Mouse (Mus musculus) kidney, postnatal 0 days (tissue): ENCODE data around the gene Ndufa11. TPM values are rescaled to one million over a fixed set of nuclear protein-coding genes. Genes with fewer than 3 reads are reported as not detected.

Experiments used
- ATAC-seq: fragments of 200-750 bp; cut with Nextera tagmentation; replicated peaks from 2 replicates; pipeline ENCODE4 v1.8.0; 2017; ENCODE audit warnings: low read depth, moderate number of reproducible peaks, moderate TSS enrichment, moderate library complexity; ENCODE audit not compliant: low FRiP score
- DNase-seq: peaks from one replicate; pipeline ENCODE4 v3.0.0-alpha.2; 2016; ENCODE audit warnings: low spot score
- H3K27ac ChIP-seq: fragments of 300-500 bp; sonication (generic); 2 replicates; pipeline ENCODE4 v1.5.1; 2014; ENCODE audit warnings: mild to moderate bottlenecking
- H3K27me3 ChIP-seq: fragments of 300-500 bp; sonication (generic); 2 replicates; pipeline ENCODE4 v1.6.1; 2014; ENCODE audit warnings: low read length, mixed read lengths; ENCODE audit not compliant: insufficient read depth
- H3K36me3 ChIP-seq: fragments of 300-500 bp; sonication (generic); 2 replicates; pipeline ENCODE4 v1.6.1; 2014; ENCODE audit warnings: low read length, mixed read lengths; ENCODE audit not compliant: insufficient read depth
- H3K4me1 ChIP-seq: fragments of 300-500 bp; sonication (generic); replicated peaks from 2 replicates; pipeline ENCODE4 v1.6.1; 2014; ENCODE audit warnings: antibody characterized with exemption, low read length, mixed read lengths; ENCODE audit not compliant: insufficient read depth
- H3K4me2 ChIP-seq: fragments of 300-500 bp; sonication (generic); 2 replicates; pipeline ENCODE4 v1.6.1; 2014; ENCODE audit warnings: mild to moderate bottlenecking, low read length, moderate library complexity, mixed read lengths
- H3K4me3 ChIP-seq: fragments of 300-500 bp; sonication (generic); replicated peaks from 2 replicates; pipeline ENCODE4 v1.5.1; 2014; ENCODE audit warnings: low read depth, low read length
- H3K9ac ChIP-seq: fragments of 300-500 bp; sonication (generic); 2 replicates; pipeline ENCODE4 v1.6.1; 2014; ENCODE audit warnings: low read depth, low read length
- H3K9me3 ChIP-seq: fragments of 300-500 bp; sonication (generic); replicated peaks from 2 replicates; pipeline ENCODE4 v1.6.1; 2016; ENCODE audit warnings: low read length, inconsistent platforms, mixed read lengths
- CTCF ChIP-seq: IDR thresholded peaks from 2 replicates; pipeline ENCODE4 v1.5.1; 2016; ENCODE audit warnings: antibody characterized with exemption, low read depth, mild to moderate bottlenecking, moderate library complexity
- WGBS: fragments of 180-500 bp; shearing (Covaris S2); extraction: QIAGEN DNeasy Blood & Tissue Kit; methylation state at CpG from one replicate; pipeline ENCODE4 v1.1.7; 2014; 5-methylcytosine and 5-hydroxymethylcytosine counted together
- polyA plus RNA-seq: library from polyadenylated mRNA; unstranded; fragments of >200 nt; fragmentation: Nextera tagmentation; extraction: Ambion mirVana; gene quantifications from 2 replicates; pipeline ENCODE4 v1.2.1, GENCODE M21; 2015

Gene Ndufa11
- polyA plus RNA-seq = 683 and 742 TPM in 2 replicates

DNA sequence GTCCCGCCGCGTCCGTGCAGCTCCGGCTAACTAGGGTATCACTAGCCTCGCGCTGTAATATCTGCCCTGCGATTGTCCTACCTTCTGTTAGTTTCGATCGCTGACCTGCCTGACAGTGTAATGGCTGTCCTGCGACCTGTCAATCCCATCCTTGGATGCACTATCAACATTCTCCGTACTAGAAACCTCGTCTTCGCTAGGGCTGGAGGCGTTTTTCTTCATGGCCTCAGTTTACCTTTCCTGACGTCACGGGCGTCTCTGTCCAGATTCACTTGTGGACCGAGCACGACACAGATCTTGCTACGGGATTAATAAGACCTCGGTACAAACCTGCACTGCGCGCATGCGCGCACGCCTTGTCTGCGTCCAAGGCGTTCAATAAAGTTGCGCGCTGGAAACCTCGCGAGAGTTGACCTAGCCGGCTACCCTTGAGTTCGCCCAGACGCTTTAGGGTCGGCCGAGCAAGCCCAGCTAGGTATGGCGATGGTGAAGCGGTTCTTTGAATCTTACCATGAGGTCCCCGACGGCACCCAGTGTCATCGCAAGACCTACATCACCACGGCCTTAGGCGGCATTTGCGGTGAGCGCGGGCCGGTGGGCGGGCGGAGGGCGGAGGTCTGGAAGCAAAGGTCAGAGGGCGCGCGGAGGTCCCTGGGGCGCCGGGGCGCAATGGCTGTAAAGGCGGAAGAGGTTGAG, at the start of gene Ndufa11, which contains the start of gene Vmac:
Gene Ndufa11 (plus strand): TSS at position 405 of the 696 bp plus-strand sequence.
Gene Vmac (minus strand): TSS at position 660 of the 696 bp plus-strand sequence.
- TF ChIP-seq CTCF = no peak
- WGBS = under 1% methylated on average over 59 of the region's 59 CpGs
- peak within 1 kb of the TSS; percentile 77 for H3K4me3 ChIP-seq

DNA sequence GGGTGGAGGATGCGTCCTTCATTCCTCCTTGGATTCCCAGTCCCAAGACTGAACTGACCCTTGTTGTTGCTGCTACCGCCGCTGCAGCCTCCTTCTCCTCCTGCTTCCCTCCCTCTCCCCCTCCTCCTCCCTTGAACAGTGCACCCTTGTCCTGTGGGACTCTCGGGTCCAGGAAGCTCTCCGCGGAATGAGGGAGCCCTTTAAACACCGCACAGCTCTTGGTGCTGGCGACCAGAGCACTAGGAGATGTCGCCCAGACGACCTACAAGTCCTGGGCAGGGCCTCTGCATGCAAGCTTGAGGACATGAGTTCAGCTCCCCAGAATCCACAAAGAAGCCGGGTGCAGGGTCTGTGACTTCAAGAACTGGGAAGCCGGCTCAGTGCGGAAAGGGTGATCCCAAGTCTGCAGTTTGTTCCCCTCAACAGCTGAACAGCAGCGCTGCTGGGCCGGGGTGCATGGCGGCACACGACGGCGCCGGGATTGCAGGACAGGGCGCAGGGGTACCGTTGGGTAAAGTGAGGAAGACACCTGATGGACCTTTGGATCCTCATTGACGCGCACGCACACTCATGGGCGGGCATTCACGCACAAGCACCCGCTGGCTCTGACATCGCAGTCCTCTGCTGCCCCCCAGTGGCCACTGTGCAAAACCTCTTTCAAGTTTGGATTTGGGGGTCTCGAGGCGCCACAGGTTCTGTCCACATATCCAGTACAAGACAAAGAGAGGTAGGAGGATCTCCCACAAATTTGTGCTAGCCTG, 49.0 kb upstream of the Ndufa11 start:
- DNase-seq = peak; percentile 88
- Histone ChIP-seq H3K4me2 (peak overlapping the region; percentile 91), H3K4me3 (peak overlapping the region; percentile 37), H3K27ac (no peak overlapping the region), H3K36me3 (no peaks in the 10 kb centered on the region), H3K9ac (peak overlapping the region; percentile 59), H3K9me3 (no peaks in the 10 kb centered on the region), H3K4me1 (peaks cover 12% of the 10 kb centered on the region), H3K27me3 (no peaks in the 10 kb centered on the region)
- ATAC-seq = no peak
- 3% methylated on average over 31 of the region's 31 CpGs for WGBS
- TF ChIP-seq CTCF = peak; percentile 96

More for the DNA sequence above, at the start of gene Ndufa11, which contains the start of gene Vmac:
- DNase-seq = peak; percentile 97
- Histone ChIP-seq H3K9me3 (no peaks in the 10 kb centered on the region), H3K4me1 (peaks cover 15% of the 10 kb centered on the region), H3K9ac (peak within 1 kb of the TSS; percentile 88), H3K36me3 (0 out of 2 replicates have a peak, but pooled peaks cover 12% of the 10 kb centered on the region), H3K27ac (peak within 1 kb of the TSS; percentile 82), H3K4me2 (peak within 1 kb of the TSS; percentile 70), H3K27me3 (no peaks in the 10 kb centered on the region)
- peak; percentile 75 for ATAC-seq

DNA sequence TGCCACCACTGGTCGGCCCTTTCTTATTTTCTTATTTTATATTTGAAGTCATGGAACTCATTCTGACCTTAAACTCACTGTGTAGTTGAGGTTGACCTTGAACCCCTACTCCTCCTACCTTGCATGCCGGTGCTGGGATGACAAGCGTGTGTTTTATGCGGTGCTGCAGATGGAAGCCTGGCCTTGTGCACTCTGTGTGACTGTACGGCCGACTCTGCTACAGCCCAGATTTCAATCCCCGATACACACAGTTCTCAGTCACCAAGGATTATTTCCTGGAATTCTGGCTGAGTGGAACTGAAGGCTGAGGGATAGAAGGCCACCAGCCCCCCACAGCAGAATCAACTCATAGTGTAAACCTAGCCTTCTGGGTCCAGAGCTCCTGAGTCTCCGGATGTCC, 47.8 kb upstream of the Ndufa11 start:
- DNase-seq = no peak
- no peaks in the 10 kb centered on the region for H3K9me3 ChIP-seq
- WGBS = 82% methylated on average over 8 of the region's 8 CpGs
- no peak overlapping the region for H3K4me3 ChIP-seq
- H3K9ac ChIP-seq = no peak overlapping the region
- no peak for TF ChIP-seq CTCF
- H3K27me3 ChIP-seq = no peaks in the 10 kb centered on the region
- no peak overlapping the region for H3K27ac ChIP-seq
- no peak for ATAC-seq
- peaks cover 13% of the 10 kb centered on the region for H3K4me1 ChIP-seq
- H3K36me3 ChIP-seq = no peaks in the 10 kb centered on the region
- H3K4me2 ChIP-seq = no peak overlapping the region

DNA sequence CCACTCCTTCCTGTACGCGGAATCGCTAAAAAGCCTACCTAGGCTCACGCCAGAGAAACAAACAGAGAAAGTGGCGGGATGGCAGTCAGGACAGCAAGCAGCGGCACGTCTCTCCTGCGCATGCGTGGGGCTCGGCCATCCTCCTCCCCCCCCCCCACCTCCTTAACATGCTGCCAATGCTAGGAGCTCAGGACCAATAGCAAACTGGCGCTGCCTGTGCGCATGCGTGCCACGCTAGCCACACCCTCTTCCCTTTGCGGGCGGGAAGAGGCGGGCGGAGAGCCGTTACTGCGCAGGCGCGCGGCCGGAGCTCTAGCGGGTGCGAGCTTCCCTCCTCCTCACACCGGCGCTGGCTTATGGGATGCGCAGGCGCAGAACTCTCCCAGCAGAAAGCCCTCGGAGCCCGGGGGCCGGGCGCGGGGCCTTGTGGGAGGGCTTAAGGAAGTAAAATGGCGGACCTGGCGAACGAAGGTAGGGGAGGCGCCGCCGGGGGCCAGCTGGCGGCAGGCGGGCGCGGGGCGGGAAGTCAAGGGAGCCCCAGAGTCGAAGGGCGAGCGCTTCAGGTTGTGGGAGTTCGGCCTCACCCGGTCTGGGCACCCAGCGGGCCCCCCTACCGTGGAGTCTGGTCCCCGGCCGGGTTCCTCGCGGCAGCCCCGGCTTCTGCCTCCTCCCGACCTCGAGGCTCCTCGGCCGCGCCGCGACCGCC, 44.5 kb upstream of the Ndufa11 start, which contains the start of gene Ranbp3:
Gene Ranbp3 (plus strand): TSS at position 354 of the 706 bp plus-strand sequence.
- peak; percentile 92 for ATAC-seq
- H3K4me3 ChIP-seq = peak within 1 kb of the TSS; percentile 89
- WGBS = under 1% methylated on average over 55 of the region's 66 CpGs
- H3K9ac ChIP-seq = peak within 1 kb of the TSS; percentile 94
- peak within 1 kb of the TSS; percentile 86 for H3K4me2 ChIP-seq
- peaks cover 13% of the 10 kb centered on the region for H3K4me1 ChIP-seq
- H3K9me3 ChIP-seq = no peaks in the 10 kb centered on the region
- no peak for TF ChIP-seq CTCF
- no peaks in the 10 kb centered on the region for H3K27me3 ChIP-seq
- H3K36me3 ChIP-seq = peaks cover 8% of the 10 kb centered on the region
- peak; percentile 99 for DNase-seq
- peak within 1 kb of the TSS; percentile 87 for H3K27ac ChIP-seq

DNA sequence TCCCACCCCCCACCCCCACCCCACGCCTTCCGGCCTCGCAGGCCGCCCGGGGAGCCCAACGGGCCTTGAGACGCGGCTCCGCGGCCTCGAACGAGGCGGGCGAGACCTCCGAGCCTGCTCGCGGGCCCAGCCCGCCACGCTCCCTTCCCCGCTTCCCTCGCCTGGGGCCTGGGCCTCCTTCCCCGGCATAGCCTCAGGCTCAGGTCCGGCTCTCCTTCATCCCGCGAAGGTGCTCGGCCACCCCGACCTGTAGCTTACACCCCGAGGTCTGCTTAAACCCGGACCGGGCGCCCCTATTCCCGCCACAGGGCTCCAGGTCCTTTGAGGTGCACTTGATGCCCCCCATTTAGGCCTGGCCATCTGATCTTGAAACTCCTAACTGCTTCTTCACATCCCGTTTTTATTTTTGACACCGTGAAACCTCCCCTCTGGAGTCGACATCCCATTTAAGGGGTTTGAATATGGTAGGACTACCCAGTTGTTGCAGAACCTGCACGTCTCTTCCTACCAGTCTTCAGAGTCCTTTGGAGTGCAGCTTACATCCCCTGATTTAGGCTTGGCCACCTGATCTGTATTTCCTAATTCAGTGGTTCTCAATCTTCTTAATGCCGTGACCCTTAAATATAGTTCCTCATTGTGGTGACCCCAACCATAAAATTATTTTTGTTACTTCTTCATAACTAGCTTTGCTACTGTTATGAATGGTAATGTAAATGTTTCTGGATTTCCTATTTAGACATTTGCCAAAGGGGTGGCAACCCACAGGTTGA, 43.7 kb upstream of the Ndufa11 start:
- no peak for ATAC-seq
- no peaks in the 10 kb centered on the region for H3K27me3 ChIP-seq
- H3K36me3 ChIP-seq = peaks cover 8% of the 10 kb centered on the region
- H3K4me3 ChIP-seq = peak overlapping the region; percentile 89
- H3K27ac ChIP-seq = peak overlapping the region; percentile 87
- peak; percentile 21 for DNase-seq
- H3K9me3 ChIP-seq = no peaks in the 10 kb centered on the region
- TF ChIP-seq CTCF = no peak
- 2% methylated on average over 36 of the region's 37 CpGs for WGBS
- peaks cover 8% of the 10 kb centered on the region; the same call in 1 of the 2 replicates for H3K4me1 ChIP-seq
- peak overlapping the region; percentile 86 for H3K4me2 ChIP-seq
- peak overlapping the region; percentile 94 for H3K9ac ChIP-seq
